Mouse (Mus musculus) stomach, embryonic 14.5 days (tissue): ENCODE measurements around the gene Tex36. TPM values are rescaled to one million over a fixed set of nuclear protein-coding genes. Genes with fewer than 3 reads are reported as not detected.

Experiments used
- ATAC-seq: fragments of 200-750 bp; cut with Nextera tagmentation; 2 replicates; pipeline ENCODE4 v1.8.0; 2017; ENCODE audit warnings: low read depth, moderate TSS enrichment; ENCODE audit not compliant: insufficient number of reproducible peaks, insufficient read depth, low FRiP score
- H3K27ac ChIP-seq: fragments of 300-500 bp; sonication (generic); 2 replicates; pipeline ENCODE4 v1.5.1; 2014; ENCODE audit warnings: mild to moderate bottlenecking, low read length, moderate library complexity, mixed read lengths
- H3K27me3 ChIP-seq: fragments of 300-500 bp; sonication (generic); 2 replicates; pipeline ENCODE4 v1.6.1; 2014; ENCODE audit warnings: low read length, control low read depth, mixed read lengths; ENCODE audit not compliant: control insufficient read depth, insufficient read depth
- H3K36me3 ChIP-seq: fragments of 300-500 bp; sonication (generic); 2 replicates; pipeline ENCODE4 v1.6.1; 2014; ENCODE audit warnings: mild to moderate bottlenecking, control low read depth, low read length, moderate library complexity, mixed read lengths; ENCODE audit not compliant: control insufficient read depth, insufficient read depth
- H3K4me1 ChIP-seq: fragments of 300-500 bp; sonication (generic); 2 replicates; pipeline ENCODE4 v1.6.1; 2014; ENCODE audit warnings: low read length, control low read depth, mixed read lengths; ENCODE audit not compliant: control insufficient read depth, insufficient read depth
- H3K4me2 ChIP-seq: fragments of 300-500 bp; sonication (generic); replicated peaks from 2 replicates; pipeline ENCODE4 v1.6.1; 2014; ENCODE audit warnings: low read depth, low read length, control low read depth
- H3K4me3 ChIP-seq: fragments of 300-500 bp; sonication (generic); 2 replicates; pipeline ENCODE4 v1.5.1; 2014; ENCODE audit warnings: low read depth, low read length, control low read depth
- H3K9ac ChIP-seq: fragments of 300-500 bp; sonication (generic); replicated peaks from 2 replicates; pipeline ENCODE4 v1.6.1; 2014; ENCODE audit warnings: low read depth, mild to moderate bottlenecking, control low read depth, low read length, moderate library complexity, mixed read lengths
- H3K9me3 ChIP-seq: fragments of 300-500 bp; sonication (generic); 2 replicates; pipeline ENCODE4 v1.6.1; 2016; ENCODE audit warnings: low read depth, low read length, control low read depth; ENCODE audit not compliant: control insufficient read depth
- WGBS: fragments of 180-500 bp; shearing (Covaris S2); extraction: QIAGEN DNeasy Blood & Tissue Kit; methylation state at CpG from one replicate; pipeline ENCODE4 v1.1.7; 2014; 5-methylcytosine and 5-hydroxymethylcytosine counted together
- polyA plus RNA-seq: library from polyadenylated mRNA; unstranded; fragments of >200 nt; fragmentation: Nextera tagmentation; extraction: Ambion mirVana; gene quantifications from 2 replicates; pipeline ENCODE4 v1.2.1, GENCODE M21; 2014

Tex36 gene
- polyA plus RNA-seq, 1 experiment from 2014 or later: not detected

GRCm38 (mm10) chr7:133551000-133551399, 51.0 kb downstream of the Tex36 start:
- Histone ChIP-seq H3K27ac (no peak overlapping the region), H3K4me1 (no peaks in the 10 kb centered on the region), H3K4me3 (no peak overlapping the region), H3K36me3 (no peaks in the 10 kb centered on the region), H3K9me3 (no peaks in the 10 kb centered on the region), H3K9ac (no peak overlapping the region), H3K4me2 (no peak overlapping the region), H3K27me3 (no peaks in the 10 kb centered on the region)
- ATAC-seq: no peak
- 66% methylated on average over 2 of the region's 2 CpGs for WGBS

DNA sequence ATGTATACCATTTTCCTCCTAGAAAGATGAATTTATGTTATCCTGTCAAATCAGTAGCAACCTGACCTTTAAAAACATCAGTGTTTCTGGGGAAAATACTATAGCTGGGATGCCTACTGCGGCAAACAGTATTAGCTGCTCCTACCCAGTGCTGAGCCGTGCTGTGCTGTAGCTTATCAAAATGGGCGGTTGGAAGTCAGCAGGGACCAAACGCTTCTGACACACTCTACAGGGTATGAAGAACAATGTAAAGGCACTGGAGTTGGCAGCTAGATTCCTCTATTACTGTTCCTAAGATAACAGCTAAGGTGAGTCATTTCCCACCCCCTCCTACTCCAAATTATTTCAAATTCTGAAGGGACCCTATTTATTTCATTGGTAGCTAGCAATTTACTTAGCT, 53.5 kb downstream of the Tex36 start:
- no peaks in the 10 kb centered on the region for H3K27me3 ChIP-seq
- H3K9me3 ChIP-seq: no peaks in the 10 kb centered on the region
- no peak overlapping the region for H3K4me2 ChIP-seq
- H3K4me1 ChIP-seq: no peaks in the 10 kb centered on the region
- no peaks in the 10 kb centered on the region for H3K36me3 ChIP-seq
- WGBS: 84% methylated on average over 4 of the region's 4 CpGs
- no peak overlapping the region for H3K9ac ChIP-seq
- no peak overlapping the region for H3K4me3 ChIP-seq
- H3K27ac ChIP-seq: no peak overlapping the region
- no peak for ATAC-seq

DNA sequence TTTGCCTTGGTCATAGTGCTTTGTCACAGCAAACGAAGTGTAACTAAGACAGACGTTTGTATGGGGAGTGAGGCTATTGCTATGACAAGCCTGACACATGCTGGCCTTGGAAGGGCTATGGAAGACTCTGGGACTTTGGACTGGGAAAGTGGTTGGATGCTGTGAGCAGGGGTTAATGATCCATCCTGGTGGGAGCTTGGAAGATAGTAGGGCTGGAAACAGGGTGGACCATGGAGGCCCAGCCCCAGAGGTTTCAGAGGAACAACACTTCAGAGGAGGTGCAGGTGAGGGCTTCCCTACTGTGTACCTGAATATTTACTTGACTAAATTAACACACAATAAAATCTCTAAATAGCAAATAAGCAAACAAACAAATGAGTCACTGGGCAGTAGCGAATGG, 56.3 kb downstream of the Tex36 start:
- no peak overlapping the region for H3K4me3 ChIP-seq
- H3K27me3 ChIP-seq: no peaks in the 10 kb centered on the region
- WGBS: 81% methylated on average over 3 of the region's 3 CpGs
- ATAC-seq: no peak
- H3K36me3 ChIP-seq: no peaks in the 10 kb centered on the region
- H3K27ac ChIP-seq: no peak overlapping the region
- H3K9ac ChIP-seq: no peak overlapping the region
- no peak overlapping the region for H3K4me2 ChIP-seq
- no peaks in the 10 kb centered on the region for H3K9me3 ChIP-seq
- no peaks in the 10 kb centered on the region for H3K4me1 ChIP-seq

DNA sequence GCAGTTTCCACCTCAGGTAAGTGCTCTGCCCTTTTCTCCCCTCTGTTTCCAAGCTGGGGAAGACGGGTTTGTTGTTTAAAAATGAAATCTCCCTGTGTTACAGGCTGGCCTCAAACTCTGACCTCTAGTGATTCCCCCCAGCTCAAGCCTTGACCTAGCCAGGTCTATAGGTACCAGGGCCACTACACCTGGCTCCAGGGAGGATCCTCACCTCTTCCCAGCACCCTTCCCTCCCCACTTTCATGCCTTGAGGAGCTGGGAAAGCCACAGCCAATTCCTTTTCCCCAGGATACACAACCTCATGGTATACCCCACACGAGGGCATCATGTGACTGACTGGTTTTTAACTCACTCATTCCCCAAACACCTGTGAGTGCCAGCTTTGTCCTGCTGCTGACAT, 57.0 kb downstream of the Tex36 start:
- H3K9me3 ChIP-seq: no peaks in the 10 kb centered on the region
- WGBS: 49% methylated on average over 2 of the region's 2 CpGs
- no peak overlapping the region for H3K4me2 ChIP-seq
- H3K4me3 ChIP-seq: no peak overlapping the region
- H3K36me3 ChIP-seq: no peaks in the 10 kb centered on the region
- H3K9ac ChIP-seq: no peak overlapping the region
- no peak overlapping the region for H3K27ac ChIP-seq
- H3K4me1 ChIP-seq: no peaks in the 10 kb centered on the region
- no peak for ATAC-seq
- H3K27me3 ChIP-seq: no peaks in the 10 kb centered on the region

GRCm38 (mm10) chr7:133543131-133543530, 58.8 kb downstream of the Tex36 start:
- WGBS: 88% methylated on average over 4 of the region's 4 CpGs
- no peak for ATAC-seq
- Histone ChIP-seq H3K4me1 (no peaks in the 10 kb centered on the region), H3K4me3 (no peak overlapping the region), H3K9me3 (no peaks in the 10 kb centered on the region), H3K4me2 (no peak overlapping the region), H3K27ac (no peak overlapping the region), H3K27me3 (no peaks in the 10 kb centered on the region), H3K36me3 (no peaks in the 10 kb centered on the region), H3K9ac (no peak overlapping the region)

GRCm38 (mm10) chr7:133537366-133537765, 64.6 kb downstream of the Tex36 start:
- H3K36me3 ChIP-seq: no peaks in the 10 kb centered on the region
- no peak overlapping the region for H3K27ac ChIP-seq
- no peak overlapping the region for H3K4me2 ChIP-seq
- H3K4me3 ChIP-seq: no peak overlapping the region
- no peaks in the 10 kb centered on the region for H3K9me3 ChIP-seq
- H3K9ac ChIP-seq: no peak overlapping the region
- no peaks in the 10 kb centered on the region for H3K4me1 ChIP-seq
- 66% methylated on average over 4 of the region's 4 CpGs for WGBS
- no peak for ATAC-seq
- H3K27me3 ChIP-seq: no peaks in the 10 kb centered on the region

Other genes starting within 250 kb of the Tex36 start
- gene Edrf1, start 35.4 kb upstream of the Tex36 start, polyA plus RNA-seq: 21.7 and 25.5 TPM in 2 replicates
- gene Mmp21, start 77.9 kb upstream of the Tex36 start, polyA plus RNA-seq: 0.13 TPM in 1 of 2 replicates, not detected in the other
- gene Bccip, start 107.2 kb upstream of the Tex36 start, polyA plus RNA-seq: 160 and 162 TPM in 2 replicates
- gene Uros, start 107.9 kb upstream of the Tex36 start, polyA plus RNA-seq: 30.7 and 32.1 TPM in 2 replicates
- gene Fank1, start 174.7 kb upstream of the Tex36 start, polyA plus RNA-seq: 0.20 and 0.36 TPM in 2 replicates
- 33.4 and 36.6 TPM in 2 replicates for gene Dhx32, start 180.6 kb upstream of the Tex36 start, polyA plus RNA-seq